Comparison of ENCODE assay signal across 8 mouse cellular contexts in genomic region chr10:110919531-110920343, GRCm38 (mm10). TPM values are rescaled to one million over a fixed set of nuclear protein-coding genes. Genes with fewer than 3 reads are reported as not detected.
DNase-seq lines count a peak whose midpoint lies in the region; ATAC-seq lines count a peak whose summit lies in the region.

Gene Csrp2 (plus strand): TSS chr10:110919789.

- H3K9ac ChIP-seq in hindbrain, embryonic 12.5 days = peak within 1 kb of the TSS; percentile 83

- peak within 1 kb of the TSS; percentile 76 for H3K4me2 ChIP-seq in hindbrain, embryonic 12.5 days (replicated peaks)

- no peaks in the 10 kb centered on the region for H3K9me3 ChIP-seq in hindbrain, embryonic 12.5 days (replicated peaks)

- no peaks in the 10 kb centered on the region for H3K36me3 ChIP-seq in hindbrain, embryonic 12.5 days

- H3K27ac ChIP-seq in hindbrain, embryonic 12.5 days = peak within 1 kb of the TSS; percentile 90

- ATAC-seq in hindbrain, embryonic 12.5 days (ENCODE audit: low FRiP score) = peak; percentile 96

- H3K4me3 ChIP-seq in hindbrain, embryonic 12.5 days = peak within 1 kb of the TSS; percentile 68

- under 1% methylated on average over 66 of the region's 67 CpGs for WGBS in hindbrain, embryonic 12.5 days

- DNase-seq in T-cell, adult 2 months (ENCODE audit: low spot score) = peak; percentile 40
- peak; percentile 85 to 90 for DNase-seq in cerebellum, postnatal 10 days
- peak; percentile 61 to 76 for DNase-seq in frontal cortex, postnatal 10 days (ENCODE audit: low spot score in 2 of 2)
- peak; percentile 42 to 49 for DNase-seq in layer of hippocampus, postnatal 25 days (ENCODE audit: extremely low spot score in 1 of 2, low spot score in 1 of 2)
- DNase-seq in lung, postnatal 4 days = peak; percentile 93 to 95
- DNase-seq in retina, postnatal 1 day = peak; percentile 97
- DNase-seq in urinary bladder, adult 2 months (ENCODE audit: low spot score) = peak; percentile 85

- H3K4me1 ChIP-seq in hindbrain, embryonic 12.5 days = peaks cover 20% of the 10 kb centered on the region

- H3K27me3 ChIP-seq in hindbrain, embryonic 12.5 days = no peaks in the 10 kb centered on the region

RNA-seq across cellular contexts. Expression of gene Csrp2, which starts in this region (rescaled TPM):
- 148 and 160 TPM in 2 replicates for polyA plus RNA-seq in hindbrain, embryonic 12.5 days (2016; fragmentation: Nextera tagmentation; extraction: Ambion mirVana)
- total RNA-seq in layer of hippocampus, postnatal 25 days (2021) = 10 to 100 TPM; 27.3 to 29.7 TPM
- 370 and 450 TPM in 2 replicates for polyA plus RNA-seq in urinary bladder, adult 2 months (2012; rRNA removed)

Comparison
In these comparisons a context has a peak if more than half of its experiments do, and no peak if none do; other contexts are left out.
1. Peak in every context shown above with its lines: DNase-seq, ATAC-seq, H3K4me3 ChIP-seq and H3K27ac ChIP-seq.
2. DNase-seq: peak in every context shown above with its lines; median percentile 97 in retina, postnatal 1 day; 94 in lung, postnatal 4 days; 88 in cerebellum, postnatal 10 days; 85 in urinary bladder, adult 2 months; 68 in frontal cortex, postnatal 10 days; 46 in layer of hippocampus, postnatal 25 days; 40 in T-cell, adult 2 months.